Mouse (Mus musculus) liver, adult 2 months (tissue): ENCODE data around the gene Palm. TPM values are rescaled to one million over a fixed set of nuclear protein-coding genes. Genes with fewer than 3 reads are reported as not detected.

Source experiments
- DNase-seq: peaks from one replicate; pipeline ENCODE4 v3.0.0-alpha.2; 2011; ENCODE audit warnings: low read depth, low spot score; ENCODE audit errors: extremely low read depth
- H3K27ac ChIP-seq: fragments of 200-500 bp; replicated peaks from 2 replicates; pipeline ENCODE4 v1.5.1; 2012; ENCODE audit warnings: low read depth, mild to moderate bottlenecking, control low read depth, inconsistent platforms, low read length; ENCODE audit not compliant: insufficient read depth
- H3K27me3 ChIP-seq: fragments of 200-500 bp; 2 replicates; pipeline ENCODE4 v1.6.1; 2012; ENCODE audit warnings: mild to moderate bottlenecking, moderate library complexity, low read length, inconsistent platforms; ENCODE audit not compliant: control insufficient read depth, insufficient read depth
- H3K36me3 ChIP-seq: fragments of 200-500 bp; 2 replicates; pipeline ENCODE4 v1.6.1; 2012; ENCODE audit warnings: low read length, inconsistent platforms; ENCODE audit not compliant: control insufficient read depth, insufficient read depth
- H3K4me1 ChIP-seq: fragments of 200-500 bp; 2 replicates; pipeline ENCODE4 v1.6.1; 2011; ENCODE audit warnings: low read length; ENCODE audit not compliant: control insufficient read depth, insufficient read depth
- H3K4me3 ChIP-seq: fragments of 200-500 bp; 2 replicates; pipeline ENCODE4 v1.5.1; 2011; ENCODE audit warnings: low read depth, mild to moderate bottlenecking, control low read depth, low read length, moderate library complexity; ENCODE audit not compliant: insufficient read depth
- H3K79me2 ChIP-seq: fragments of 200-500 bp; 2 replicates; pipeline ENCODE4 v1.6.1; 2012; ENCODE audit warnings: inconsistent platforms, mild to moderate bottlenecking, low read length, moderate library complexity; ENCODE audit not compliant: control insufficient read depth, insufficient read depth
- H3K9ac ChIP-seq: fragments of 200-500 bp; 2 replicates; pipeline ENCODE4 v1.6.1; 2012; ENCODE audit warnings: low read depth, mild to moderate bottlenecking, control low read depth, inconsistent platforms, low read length
- CTCF ChIP-seq: fragments of 200-500 bp; IDR thresholded peaks from 2 replicates; pipeline ENCODE4 v1.5.1; 2011; ENCODE audit warnings: low read depth, low read length, control low read depth
- POLR2A ChIP-seq: fragments of 200-500 bp; IDR thresholded peaks from 2 replicates; pipeline ENCODE4 v1.6.1; 2011; ENCODE audit warnings: low read length, control low read depth; ENCODE audit not compliant: insufficient read depth; ENCODE audit errors: extremely low read depth
- WGBS: fragments of 180-500 bp; shearing (Covaris S2); methylation state at CpG from one replicate; pipeline ENCODE4 v1.1.7; 2018; 5-methylcytosine and 5-hydroxymethylcytosine counted together
- polyA plus RNA-seq: library from polyadenylated mRNA; depleted of rRNA; stranded (reverse); fragments of >200 nt; gene quantifications from 2 replicates; pipeline ENCODE4 v1.2.3, GENCODE M21; 2012
- total RNA-seq: library from RNA; depleted of rRNA; stranded (reverse); fragments of >200 nt; gene quantifications from 2 replicates; pipeline ENCODE4 v1.2.3, GENCODE M21; 2014

Gene Palm
- total and polyA plus RNA-seq, 2 experiments = 0.92 to 1.9 TPM

DNA sequence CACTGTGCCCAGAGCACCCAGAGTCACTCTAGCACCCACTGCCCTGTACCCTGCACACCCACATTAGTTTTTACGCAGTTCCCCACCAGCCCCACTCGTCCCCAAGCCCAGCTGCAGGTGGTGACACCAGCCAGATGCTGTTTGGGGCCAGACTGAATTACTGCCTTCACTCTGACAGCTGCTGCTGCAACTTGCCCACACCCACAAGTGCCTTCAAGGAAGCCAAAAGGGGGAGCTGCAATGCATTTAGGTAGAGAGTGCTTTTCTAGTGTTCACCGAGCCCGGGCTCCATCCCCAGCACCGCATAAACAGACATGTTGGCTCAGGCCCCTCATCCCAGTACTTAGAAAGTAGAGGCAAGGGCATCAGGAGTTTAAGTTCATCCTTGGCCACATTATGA is 11.4 kb upstream of the Palm start:
- DNase-seq = no peak
- Histone ChIP-seq H3K27ac (no peak overlapping the region), H3K27me3 (no peaks in the 10 kb centered on the region), H3K79me2 (no peaks in the 10 kb centered on the region), H3K4me1 (no peaks in the 10 kb centered on the region; the same call in 1 of the 2 replicates), H3K9ac (no peak overlapping the region), H3K36me3 (no peaks in the 10 kb centered on the region), H3K4me3 (no peak overlapping the region)
- no peak for TF ChIP-seq POLR2A
- 80% methylated on average over 5 of the region's 5 CpGs for WGBS

DNA sequence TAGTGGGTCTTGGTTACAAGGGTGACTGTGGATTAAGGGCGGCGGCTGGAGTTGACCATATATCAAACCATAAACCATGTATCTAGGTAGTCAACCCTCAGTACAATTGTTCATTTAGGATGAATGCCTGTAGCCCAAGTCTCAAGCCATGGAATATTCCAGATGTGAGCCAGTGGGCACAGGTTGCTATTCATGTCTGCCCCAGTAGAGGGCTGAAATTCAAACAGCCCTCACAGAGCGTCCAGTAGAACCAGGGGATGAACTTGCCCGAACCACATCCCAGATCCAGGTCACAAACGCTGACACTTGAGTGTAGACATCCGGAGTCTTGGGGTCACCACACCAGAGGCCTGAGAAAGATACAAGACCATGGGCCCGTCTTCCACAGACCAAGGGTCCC is 10.3 kb upstream of the Palm start:
- Histone ChIP-seq H3K9ac (no peak overlapping the region), H3K4me3 (no peak overlapping the region), H3K36me3 (no peaks in the 10 kb centered on the region), H3K4me1 (no peaks in the 10 kb centered on the region; the same call in 1 of the 2 replicates), H3K79me2 (no peaks in the 10 kb centered on the region), H3K27me3 (no peaks in the 10 kb centered on the region), H3K27ac (no peak overlapping the region)
- TF ChIP-seq POLR2A = no peak
- peak; percentile 29; the same call in 1 of the 2 replicates for TF ChIP-seq CTCF
- DNase-seq = no peak
- WGBS = 58% methylated on average over 7 of the region's 7 CpGs

DNA sequence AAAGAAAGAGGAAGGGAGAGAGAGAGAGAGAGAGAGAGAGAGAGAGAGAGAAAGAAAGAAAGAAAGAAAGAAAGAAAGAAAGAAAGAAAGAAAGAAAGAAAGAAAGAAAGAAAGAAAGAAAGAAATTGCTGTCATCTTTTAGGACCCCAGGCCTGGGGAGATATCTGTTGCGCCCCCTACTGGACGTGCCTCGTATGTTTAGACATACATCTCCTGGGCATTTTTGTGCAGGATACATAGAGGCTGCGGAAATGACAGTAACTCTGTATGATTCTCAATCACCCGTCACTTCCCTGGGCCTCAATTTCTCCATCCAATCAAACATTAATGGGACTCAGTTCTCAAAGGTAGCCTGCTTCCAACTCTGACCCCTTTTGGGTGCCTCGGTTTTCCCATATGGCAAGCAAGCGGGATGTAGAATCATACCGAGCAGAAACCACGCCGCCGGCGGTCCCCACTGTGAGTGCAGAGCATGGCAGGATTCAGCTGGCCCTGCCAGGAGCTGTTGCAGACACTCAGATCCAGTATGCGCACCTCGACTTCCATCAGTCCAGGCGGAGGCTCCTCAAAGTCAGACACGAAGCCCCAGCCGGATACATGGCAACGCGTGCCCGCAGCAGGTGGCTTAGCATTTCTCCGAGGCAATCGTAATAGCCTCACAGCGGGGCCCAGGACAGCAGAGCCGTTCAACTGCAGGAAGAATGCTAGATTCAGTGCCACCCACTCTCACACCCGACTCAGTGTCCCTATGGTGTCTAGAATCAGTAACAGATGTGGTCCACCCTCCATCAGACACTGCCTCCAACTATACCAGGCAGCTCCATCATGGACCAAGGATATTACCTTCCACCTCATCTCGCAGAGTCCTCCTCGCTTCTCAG is 9.2 kb upstream of the Palm start:
- H3K27ac ChIP-seq = no peak overlapping the region
- no peaks in the 10 kb centered on the region for H3K27me3 ChIP-seq
- no peaks in the 10 kb centered on the region for H3K36me3 ChIP-seq
- H3K4me1 ChIP-seq = no peaks in the 10 kb centered on the region; the same call in 1 of the 2 replicates
- no peaks in the 10 kb centered on the region for H3K79me2 ChIP-seq
- TF ChIP-seq POLR2A = no peak
- TF ChIP-seq CTCF = peak; percentile 47; the same call in 1 of the 2 replicates
- H3K9ac ChIP-seq = no peak overlapping the region
- no peak overlapping the region for H3K4me3 ChIP-seq
- 56% methylated on average over 27 of the region's 27 CpGs for WGBS
- no peak for DNase-seq

DNA sequence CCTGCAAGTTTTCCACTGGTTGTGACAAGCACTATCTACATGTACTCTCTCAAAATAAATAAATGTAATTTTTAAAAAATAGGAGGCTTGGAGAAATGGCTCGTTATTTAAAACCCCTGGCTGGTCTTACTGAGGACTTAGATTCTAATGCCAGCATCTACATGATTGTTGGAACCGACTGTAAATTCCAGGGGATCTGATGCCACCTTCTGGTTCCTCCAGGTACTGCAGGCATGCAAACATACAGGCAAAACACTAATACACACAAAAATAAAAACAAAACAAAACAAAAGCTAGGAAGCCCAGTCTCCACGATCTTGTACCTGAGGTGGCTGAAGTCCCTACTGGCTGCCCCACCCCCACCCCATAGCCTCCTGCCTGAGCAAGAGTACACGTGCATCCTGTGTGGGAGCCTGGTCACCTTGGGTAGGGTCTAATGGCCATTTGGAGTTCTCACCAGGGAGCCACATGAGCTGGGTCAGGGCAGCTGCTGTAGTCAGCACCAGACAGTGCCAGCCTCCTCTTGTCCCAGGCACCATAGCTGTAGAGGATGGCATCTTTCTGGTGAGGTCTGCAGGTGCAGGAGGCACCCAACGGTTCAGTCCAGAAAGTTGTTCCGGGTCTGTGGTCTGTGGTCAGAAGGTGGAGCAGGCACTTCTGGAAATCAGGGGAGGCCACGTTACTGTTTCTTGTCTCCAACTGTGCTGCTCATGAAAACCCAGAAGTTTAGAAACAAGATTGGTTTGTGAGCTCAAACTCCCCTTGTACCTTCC is 4.8 kb upstream of the Palm start:
- Histone ChIP-seq H3K4me3 (no peak overlapping the region), H3K4me1 (no peaks in the 10 kb centered on the region), H3K79me2 (no peaks in the 10 kb centered on the region), H3K27me3 (0 out of 2 replicates have a peak, but pooled peaks cover 1% of the 10 kb centered on the region), H3K27ac (no peak overlapping the region), H3K9ac (no peak overlapping the region), H3K36me3 (no peaks in the 10 kb centered on the region)
- TF ChIP-seq POLR2A = no peak
- TF ChIP-seq CTCF = peak; percentile 64
- peak; percentile 53 for DNase-seq
- 35% methylated on average over 7 of the region's 7 CpGs for WGBS

DNA sequence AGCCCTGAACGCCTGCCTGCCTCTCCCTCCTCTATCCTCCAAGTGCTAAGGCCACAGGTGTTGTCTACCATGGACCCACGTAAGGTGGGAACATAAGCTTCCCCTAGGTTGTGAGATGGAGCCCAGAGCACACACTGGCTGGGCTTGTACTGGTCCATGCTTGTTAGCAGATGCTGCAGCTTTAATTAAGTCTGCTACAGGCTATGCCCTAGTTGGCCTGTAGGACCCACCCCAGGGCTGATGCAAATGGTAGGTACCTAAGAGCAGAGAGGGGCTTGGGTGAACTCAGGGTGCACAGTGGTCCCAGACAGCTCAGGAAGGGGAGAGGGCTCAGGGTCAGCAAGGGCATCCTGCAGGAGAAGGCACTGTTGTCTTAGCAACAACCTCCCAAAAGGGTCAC is 3.8 kb upstream of the Palm start:
- Histone ChIP-seq H3K4me3 (no peak overlapping the region), H3K4me1 (no peaks in the 10 kb centered on the region), H3K27ac (no peak overlapping the region), H3K79me2 (no peaks in the 10 kb centered on the region), H3K27me3 (0 out of 2 replicates have a peak, but pooled peaks cover 5% of the 10 kb centered on the region), H3K36me3 (no peaks in the 10 kb centered on the region), H3K9ac (no peak overlapping the region)
- no peak for TF ChIP-seq CTCF
- TF ChIP-seq POLR2A = no peak
- no peak for DNase-seq
- 75% methylated on average over 2 of the region's 2 CpGs for WGBS

DNA sequence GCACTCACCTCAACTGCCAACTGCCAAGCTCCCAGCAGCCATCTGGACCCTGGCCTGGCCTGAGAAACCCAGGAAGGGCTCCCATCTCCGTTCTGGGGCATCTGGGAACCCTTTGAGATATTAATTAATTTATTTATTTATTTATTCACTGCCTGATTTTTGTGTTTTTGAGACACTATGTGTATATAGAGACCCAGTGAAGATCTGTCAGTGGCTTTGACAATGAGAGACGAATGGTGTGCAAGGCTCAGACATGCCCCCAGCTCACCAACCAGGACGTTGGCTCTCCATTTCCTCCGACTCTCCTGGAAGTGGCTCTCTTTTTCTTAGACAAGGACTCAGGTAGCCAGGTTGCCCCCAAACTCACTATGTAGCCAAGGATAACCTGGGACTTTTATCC is 2.5 kb upstream of the Palm start, which contains the start of gene Prss57:
Gene Prss57 (minus strand): TSS at position 101 of the 400 bp plus-strand sequence.
- TF ChIP-seq POLR2A (no peak), CTCF (no peak)
- WGBS = 90% methylated on average over 4 of the region's 4 CpGs
- H3K36me3 ChIP-seq = no peaks in the 10 kb centered on the region
- no peaks in the 10 kb centered on the region for H3K79me2 ChIP-seq
- 0 out of 2 replicates have a peak, but pooled peaks cover 5% of the 10 kb centered on the region for H3K27me3 ChIP-seq
- no peaks in the 10 kb centered on the region for H3K4me1 ChIP-seq
- no peak within 1 kb of the TSS for H3K27ac ChIP-seq
- no peak within 1 kb of the TSS for H3K4me3 ChIP-seq
- no peak for DNase-seq
- H3K9ac ChIP-seq = no peak within 1 kb of the TSS
